Mouse (Mus musculus) MEL (cell line): Measurements from ENCODE around the gene Cers5.

Source experiments
- BHLHE40 ChIP-seq: IDR thresholded peaks from 2 replicates; pipeline ENCODE4 v1.6.1; 2012; ENCODE audit warnings: low read depth, mild to moderate bottlenecking, inconsistent platforms, low read length, improper control_type of control experiment, borderline replicate concordance
- CTCF ChIP-seq, 3 experiments: IDR thresholded peaks in 2 of 3; conservative IDR thresholded peaks in 1 of 3; 2 replicates each; pipeline ENCODE4 v1.5.1; 2011 to 2012; ENCODE audit warnings: low read length in 3 of 3, low read depth in 2 of 3, mild to moderate bottlenecking in 2 of 3, improper control_type of control experiment in 1 of 3, inconsistent platforms in 1 of 3, mixed read lengths in 1 of 3, moderate library complexity in 1 of 3; ENCODE audit not compliant: control insufficient read depth in 1 of 3, insufficient read depth in 1 of 3, poor library complexity in 1 of 3, severe bottlenecking in 1 of 3
- E2F4 ChIP-seq: IDR thresholded peaks from 2 replicates; pipeline ENCODE4 v1.6.1; 2011; ENCODE audit warnings: low read depth, low read length, improper control_type of control experiment, borderline replicate concordance
- ELF1 ChIP-seq: IDR thresholded peaks from 2 replicates; pipeline ENCODE4 v1.6.1; 2014; ENCODE audit warnings: low read depth, mild to moderate bottlenecking, inconsistent platforms, low read length, improper control_type of control experiment, moderate library complexity
- GATA1 ChIP-seq: IDR thresholded peaks from 2 replicates; pipeline ENCODE4 v1.6.1; 2011; ENCODE audit warnings: low read depth, low read length, improper control_type of control experiment
- HCFC1 ChIP-seq: IDR thresholded peaks from 2 replicates; pipeline ENCODE4 v1.6.1; 2012; ENCODE audit warnings: low read depth, mild to moderate bottlenecking, inconsistent platforms, low read length, improper control_type of control experiment, moderate library complexity
- MAX ChIP-seq: IDR thresholded peaks from 2 replicates; pipeline ENCODE4 v1.6.1; 2011; ENCODE audit warnings: low read length, improper control_type of control experiment
- MXI1 ChIP-seq: IDR thresholded peaks from 2 replicates; pipeline ENCODE4 v1.6.1; 2011; ENCODE audit warnings: mild to moderate bottlenecking, low read depth, low read length, improper control_type of control experiment
- POLR2A ChIP-seq, 2 experiments: IDR thresholded peaks; 2 replicates each; pipeline ENCODE4 v1.6.1; 2011 to 2012; ENCODE audit warnings: low read length in 2 of 2, mild to moderate bottlenecking in 2 of 2, control low read depth in 1 of 2, improper control_type of control experiment in 1 of 2, low read depth in 1 of 2, moderate library complexity in 1 of 2; ENCODE audit not compliant: control insufficient read depth in 1 of 2, insufficient read depth in 1 of 2, poor library complexity in 1 of 2
- RCOR1 ChIP-seq: IDR thresholded peaks from 2 replicates; pipeline ENCODE4 v1.6.1; 2012; ENCODE audit warnings: low read depth, mild to moderate bottlenecking, inconsistent platforms, low read length, improper control_type of control experiment
- TAL1 ChIP-seq: IDR thresholded peaks from 2 replicates; pipeline ENCODE4 v1.6.1; 2012; ENCODE audit warnings: mild to moderate bottlenecking, inconsistent platforms, low read length, moderate library complexity, mixed read lengths
- TBP ChIP-seq: IDR thresholded peaks from 2 replicates; pipeline ENCODE4 v1.8.0; 2011; ENCODE audit warnings: low read depth, low read length, improper control_type of control experiment
- ZC3H11A ChIP-seq: IDR thresholded peaks from 2 replicates; pipeline ENCODE4 v1.6.1; 2012; ENCODE audit warnings: low read depth, mild to moderate bottlenecking, inconsistent platforms, low read length, improper control_type of control experiment

DNA sequence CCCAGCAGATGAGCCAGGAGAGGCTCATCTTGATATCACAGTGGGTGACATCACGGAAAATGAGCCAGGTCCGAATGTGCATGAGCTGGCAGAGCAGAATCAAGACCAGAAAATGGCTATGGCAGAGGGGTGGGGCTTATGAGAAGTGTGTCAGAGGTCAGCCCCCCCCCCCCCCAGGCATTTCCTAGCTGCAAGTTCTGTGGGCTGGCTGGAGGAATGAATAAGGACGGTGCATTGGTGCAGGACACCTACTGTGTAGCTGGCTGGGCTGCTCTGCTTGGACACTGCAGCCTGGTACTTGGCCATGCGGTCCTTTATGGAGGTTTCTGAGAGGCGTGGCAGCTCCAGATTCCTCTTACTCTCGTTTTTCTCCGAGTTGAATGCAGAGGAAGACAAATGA, 33.5 kb upstream of the Cers5 start:
- TF ChIP-seq MAX (no peak), BHLHE40 (no peak), POLR2A (IDR thresholded peaks at IDR 0.05; ENCODE audit: control insufficient read depth in 1 of 2, insufficient read depth in 1 of 2, low read depth in 1 of 2, low read length in 2 of 2, poor library complexity in 1 of 2) (no peak), CTCF (IDR thresholded peaks at IDR 0.05 in 2 of 3, conservative IDR thresholded peaks at IDR 0.05 in 1 of 3; ENCODE audit: control insufficient read depth in 1 of 3, insufficient read depth in 1 of 3, low read depth in 2 of 3, low read length in 3 of 3, poor library complexity in 1 of 3, severe bottlenecking in 1 of 3) (no peak), GATA1 (no peak), TBP (no peak), HCFC1 (no peak), TAL1 (no peak), RCOR1 (no peak), ZC3H11A (no peak), ELF1 (no peak), MXI1 (no peak), E2F4 (no peak)
